Mouse (Mus musculus) mature B cell (primary cell): ENCODE results near the gene Ank.
"Not testable (repeated sequence)": the region's sequence is repeated elsewhere in the genome, so short reads cannot be mapped to it uniquely, and the experiment has no call there.

Source experiments
- in situ Hi-C: fragments of 300-500 bp; cut with MboI; formaldehyde crosslinking; loops from 2 replicates; pipeline ENCODE4 v1.14.3; 2019

Gene Ank

DNA sequence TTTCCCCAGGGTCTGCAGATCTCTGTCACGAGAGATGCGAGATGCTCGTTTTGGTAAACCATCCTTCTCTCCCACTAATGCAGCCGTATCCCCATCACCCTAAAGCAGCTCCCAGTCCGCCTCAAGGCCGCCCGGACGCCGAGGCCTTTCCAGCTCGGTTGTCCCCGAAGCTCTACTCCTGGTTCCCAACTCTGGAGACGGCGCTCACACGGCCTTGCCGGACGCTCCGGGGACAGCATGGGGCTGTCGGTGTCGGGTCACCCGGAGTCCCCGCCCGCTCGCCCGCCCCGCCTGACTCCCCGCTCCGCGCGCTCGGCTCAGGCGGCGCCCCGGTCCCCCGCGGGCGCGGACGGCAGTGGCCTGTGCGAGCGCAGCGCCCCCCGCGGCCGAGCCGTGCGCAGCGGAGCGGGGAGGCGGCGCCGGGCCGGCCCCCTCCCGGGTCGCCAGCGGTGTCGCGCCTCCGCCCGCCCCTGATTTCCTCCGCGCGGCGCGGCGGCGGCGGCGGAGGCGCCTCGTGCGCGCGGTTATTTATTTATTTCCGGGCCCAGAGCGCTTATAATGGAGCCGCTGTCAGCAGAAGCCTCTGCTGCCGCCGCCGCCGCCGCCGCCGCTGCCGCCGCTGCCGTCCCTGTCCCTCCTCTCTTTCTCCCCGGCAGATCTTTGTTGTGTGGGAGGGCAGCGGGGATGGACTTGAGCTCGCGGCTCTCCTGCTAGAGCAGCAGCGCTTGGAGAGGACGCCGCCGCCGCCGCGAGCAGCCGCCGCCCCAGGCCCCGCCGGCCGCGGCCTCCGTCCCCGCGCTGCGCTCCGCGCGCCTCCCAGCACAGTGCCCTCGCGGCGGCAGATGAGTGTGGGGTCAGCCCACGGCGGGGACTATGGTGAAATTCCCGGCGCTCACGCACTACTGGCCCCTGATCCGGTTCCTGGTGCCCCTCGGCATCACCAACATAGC, at the start of gene Ank:
TSS of gene Ank (plus strand) at position 547 of the 950 bp plus-strand sequence.
- in situ Hi-C loops, result no loop called here

- in situ Hi-C loops, result no loop called here
Measured at GRCm38 (mm10) chr15:27418566-27419331, 47.7 kb upstream of the Ank start.

DNA sequence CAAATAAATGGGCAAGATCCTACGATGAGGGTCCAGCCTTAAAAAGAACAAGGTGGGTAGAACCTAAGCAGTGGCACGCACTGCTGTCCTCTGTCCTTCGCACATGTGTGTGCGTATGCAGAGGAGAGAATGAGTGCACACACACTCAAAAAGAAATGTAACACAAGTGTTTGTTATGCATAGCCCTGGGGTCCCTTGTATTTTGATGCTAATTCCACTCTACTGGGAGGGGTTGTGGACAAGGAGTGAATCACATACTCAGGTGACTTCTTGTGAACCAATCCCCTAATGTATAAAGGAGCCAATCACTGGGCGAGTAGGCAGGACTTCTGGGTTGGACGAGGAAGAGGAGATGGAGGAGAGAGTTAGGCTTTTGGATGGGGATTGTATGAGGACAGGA, 44.9 kb upstream of the Ank start:
- in situ Hi-C loops, result no loop called here

DNA sequence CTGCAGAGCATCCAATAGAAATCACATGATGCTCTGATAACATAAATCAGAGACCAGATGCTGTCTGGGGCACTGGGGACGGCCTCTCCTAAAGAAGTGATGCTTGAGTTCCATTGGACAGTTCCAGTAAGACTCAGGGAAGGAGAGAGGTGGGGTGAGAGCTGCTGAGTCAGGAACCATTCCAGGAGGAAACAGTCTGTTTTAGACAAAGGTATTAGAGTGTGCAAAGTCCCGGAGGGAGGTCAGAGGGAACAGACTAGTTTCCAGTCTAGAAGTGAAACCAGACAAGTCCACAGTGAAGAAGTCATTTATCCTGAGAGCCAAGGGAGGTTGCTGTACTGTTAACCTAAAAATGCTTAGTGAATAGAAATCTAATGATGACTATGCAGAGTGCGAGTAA, 38.9 kb upstream of the Ank start:
- in situ Hi-C loops, result no loop called here

- in situ Hi-C loops, result no loop called here
Measured at GRCm38 (mm10) chr15:27430241-27430640, 36.2 kb upstream of the Ank start.

DNA sequence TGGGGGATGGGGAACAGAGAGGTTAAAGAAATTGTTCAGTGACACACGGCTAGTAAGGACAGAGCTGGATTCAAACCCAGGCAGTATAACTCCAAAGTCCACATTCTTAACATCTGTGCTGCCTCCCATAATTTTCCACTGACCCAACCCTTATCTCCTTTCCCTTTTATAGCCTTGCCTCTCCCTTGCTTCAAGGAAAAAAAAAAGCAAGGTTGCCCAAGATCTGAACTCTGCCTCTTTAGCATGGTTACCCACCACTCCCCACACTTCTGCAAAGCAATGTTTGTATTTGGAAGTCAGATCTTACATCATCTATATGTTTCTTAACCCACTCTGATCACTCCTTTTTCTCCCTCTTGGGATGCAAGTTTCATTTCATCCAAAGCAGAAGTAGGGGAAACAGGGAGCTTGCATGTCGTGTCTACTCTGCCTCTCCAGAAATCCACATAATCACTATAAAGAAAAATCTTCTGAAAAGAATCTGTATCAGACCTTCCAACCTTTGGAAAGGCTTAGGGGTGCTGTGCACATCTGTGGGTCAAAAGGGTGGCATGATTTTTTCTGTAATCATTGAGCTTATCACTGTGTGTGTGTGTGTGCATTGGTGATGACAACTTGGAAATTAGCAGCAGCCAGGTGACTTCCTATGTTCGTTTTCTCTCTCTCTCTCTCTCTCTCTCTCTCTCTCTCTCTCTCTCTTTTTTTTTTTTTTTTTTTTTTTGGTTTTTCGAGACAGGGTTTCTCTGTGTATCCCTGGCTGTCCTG, 33.4 kb upstream of the Ank start:
- in situ Hi-C loops, result no loop called here

DNA sequence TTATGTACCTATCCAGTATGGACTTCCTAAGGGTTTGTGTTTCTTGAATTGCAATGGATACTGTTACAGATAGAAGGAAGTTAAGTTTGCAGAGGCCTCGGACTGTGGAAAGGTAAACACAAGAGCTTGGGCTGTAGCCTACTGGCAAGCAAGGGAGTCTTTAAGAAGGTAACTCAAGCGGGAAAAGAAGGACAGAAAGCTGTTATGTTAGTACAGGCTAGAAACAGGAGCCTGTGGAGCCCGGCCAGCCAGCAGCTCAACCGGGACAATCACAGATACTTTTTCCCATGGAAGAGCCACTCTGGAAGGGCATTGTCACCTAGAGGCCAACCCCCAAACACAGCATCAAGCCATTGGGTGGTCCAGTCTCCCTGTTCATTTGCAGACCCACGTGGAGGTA, 31.1 kb upstream of the Ank start:
- in situ Hi-C loops, result no loop called here

GRCm38 (mm10) chr15:27436194-27436593, 30.3 kb upstream of the Ank start:
- in situ Hi-C loops, result no loop called here

GRCm38 (mm10) chr15:27441053-27441452, 25.4 kb upstream of the Ank start:
- in situ Hi-C loops, result no loop called here

DNA sequence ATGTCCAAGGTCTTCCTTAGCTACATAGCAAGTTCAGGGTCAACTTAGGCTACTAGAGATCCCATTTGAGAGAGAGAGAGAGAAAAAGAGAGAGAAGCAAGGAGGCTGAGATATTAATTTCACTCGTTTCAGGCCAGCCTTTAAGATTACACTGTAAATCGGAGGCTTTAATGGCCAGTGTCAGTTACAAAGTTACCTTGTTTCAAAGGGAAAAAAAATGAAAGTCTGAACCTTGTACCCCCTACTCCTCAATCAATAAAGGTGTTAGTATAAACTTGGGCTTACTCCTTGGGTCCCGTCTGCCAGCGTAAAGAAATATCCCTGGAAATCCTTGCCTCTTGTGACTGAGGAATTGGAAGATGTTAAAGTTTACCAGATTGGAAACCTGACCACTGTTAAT, 24.9 kb upstream of the Ank start:
- in situ Hi-C loops, result no loop called here

DNA sequence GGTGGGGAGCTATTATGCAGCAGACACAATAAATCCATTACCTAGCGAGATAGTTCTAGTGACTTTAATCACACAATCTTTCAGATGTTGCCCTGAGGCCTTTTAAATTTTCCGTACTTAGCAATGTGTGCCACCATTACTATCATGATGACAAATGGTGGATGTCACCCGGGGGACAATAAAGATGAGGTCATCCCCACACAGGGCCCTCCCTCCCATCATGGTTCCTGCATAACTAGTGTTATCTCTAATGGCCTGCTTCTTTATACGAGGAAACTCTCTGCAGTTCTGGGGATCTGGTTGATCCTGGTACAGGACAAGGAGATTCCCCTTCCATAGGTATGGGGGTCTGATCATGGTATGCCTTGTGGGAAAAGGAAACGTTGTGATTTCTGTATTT, 24.5 kb upstream of the Ank start:
- in situ Hi-C loops, result no loop called here

DNA sequence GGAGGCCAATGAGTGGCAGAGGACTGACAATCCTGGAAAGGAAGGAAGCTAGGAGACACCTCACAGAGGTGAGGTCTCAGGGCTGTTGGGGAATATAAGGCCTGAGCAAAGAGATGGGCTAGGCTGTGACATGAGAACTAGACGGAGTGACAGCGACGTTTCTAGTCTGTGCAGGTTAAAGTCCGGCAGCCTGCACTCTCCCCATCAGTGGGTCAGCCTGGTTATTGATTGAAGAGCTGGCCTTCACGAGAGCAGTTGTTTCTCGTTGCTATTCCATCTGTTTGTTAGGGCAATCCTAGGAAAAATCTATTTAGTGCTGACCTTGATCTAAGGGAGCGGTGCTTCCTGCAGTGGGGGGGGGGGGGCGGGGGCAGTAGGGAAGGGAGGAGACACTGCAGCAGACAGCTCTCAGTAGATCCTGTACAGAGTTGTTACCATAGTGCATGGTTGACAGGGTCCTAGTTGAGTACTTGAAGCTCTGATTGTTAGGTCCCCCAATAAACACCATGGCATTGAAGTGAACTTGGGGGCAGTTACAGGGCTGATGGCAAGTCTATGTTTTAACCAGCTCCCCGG, 21.6 kb upstream of the Ank start:
- in situ Hi-C loops, result no loop called here

- in situ Hi-C loops, result no loop called here
Measured at GRCm38 (mm10) chr15:27450689-27451088, 15.8 kb upstream of the Ank start.

- in situ Hi-C loops, result no loop called here
Measured at GRCm38 (mm10) chr15:27451760-27452159, 14.7 kb upstream of the Ank start.

GRCm38 (mm10) chr15:27452496-27452895, 14.0 kb upstream of the Ank start:
- in situ Hi-C loops, result no loop called here

DNA sequence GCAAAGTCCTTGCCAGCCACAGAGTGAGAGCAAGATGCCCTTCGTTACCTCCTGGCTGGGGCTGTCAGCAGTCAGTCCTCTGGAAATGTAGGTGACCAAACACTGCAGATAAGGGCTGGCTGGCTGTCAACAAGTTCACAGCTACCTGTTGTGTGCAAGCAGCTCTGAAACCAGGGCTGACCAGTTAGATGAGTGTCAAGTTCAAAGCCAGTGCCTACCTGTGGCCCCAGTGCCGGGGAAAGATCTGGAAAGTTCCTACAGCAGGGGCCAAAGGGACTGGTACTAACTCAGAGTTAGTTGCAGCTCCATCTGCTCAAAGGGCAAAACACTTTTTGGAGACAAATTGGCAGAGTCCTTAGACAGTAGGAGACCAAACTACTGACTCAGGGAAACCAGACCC, 9.5 kb upstream of the Ank start:
- in situ Hi-C loops, result no loop called here

DNA sequence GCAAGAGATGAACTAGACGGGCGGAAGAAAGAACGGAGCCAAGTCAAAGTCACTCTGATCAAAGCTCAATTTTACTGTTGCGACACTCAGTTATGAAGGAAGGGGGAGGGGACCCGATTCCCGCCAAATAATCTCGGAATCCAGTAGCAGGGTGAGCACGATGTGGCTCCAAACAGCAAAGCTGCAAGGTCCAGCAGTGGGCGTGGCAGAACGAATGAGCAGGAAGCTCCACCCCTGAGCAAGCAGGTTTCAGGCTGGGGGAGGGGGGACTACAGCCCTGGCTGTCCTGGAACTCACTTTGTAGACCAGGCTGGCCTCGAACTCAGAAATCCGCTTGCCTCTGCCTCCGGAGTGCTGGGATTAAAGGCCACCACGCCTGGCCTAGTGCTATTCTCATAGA, 6.7 kb upstream of the Ank start:
- in situ Hi-C loops, result not testable (repeated sequence)

DNA sequence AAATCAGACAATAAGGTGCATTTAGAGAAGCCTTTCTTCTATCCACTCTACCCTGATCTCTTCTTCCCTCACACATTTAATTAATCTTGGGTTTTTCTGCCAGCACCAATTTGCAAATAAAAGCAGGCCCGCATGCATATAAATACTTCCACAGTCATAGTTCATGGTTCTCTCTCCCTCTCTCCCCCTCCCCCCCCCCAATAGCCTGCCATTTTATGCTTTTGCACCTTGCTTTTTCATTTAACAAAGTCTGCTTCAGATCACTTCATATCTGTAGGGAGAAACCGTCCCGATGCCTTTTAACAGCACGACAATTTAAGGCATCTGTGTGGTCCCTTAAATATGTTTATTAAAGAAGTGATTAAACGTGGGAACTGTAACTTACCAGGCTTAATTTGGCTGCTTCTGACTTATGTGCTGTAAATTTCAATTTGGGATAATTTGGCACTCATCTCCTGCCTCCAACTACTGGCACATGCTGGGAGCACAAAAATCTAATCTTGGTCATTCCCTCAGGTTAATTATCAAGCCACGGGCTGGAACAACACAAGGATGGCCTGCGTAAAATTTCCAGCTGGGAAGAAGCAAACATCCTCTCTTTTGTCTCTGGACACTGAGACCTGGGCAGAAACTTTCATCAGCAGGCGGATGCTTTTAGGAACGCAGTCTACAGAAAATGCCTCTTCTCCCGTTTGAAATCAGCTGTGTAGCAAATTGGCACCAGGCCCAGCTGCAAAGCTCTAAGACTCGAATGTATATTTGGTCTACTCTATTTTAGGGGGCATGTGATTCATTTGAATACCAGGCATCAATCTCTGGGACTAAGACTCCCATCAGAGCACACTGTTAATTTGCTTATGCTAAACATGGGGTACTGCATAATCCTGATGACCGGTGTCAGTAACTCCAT, 4.9 kb upstream of the Ank start:
- in situ Hi-C loops, result no loop called here

GRCm38 (mm10) chr15:27463876-27464275, 2.6 kb upstream of the Ank start:
- in situ Hi-C loops, result no loop called here

GRCm38 (mm10) chr15:27465391-27466005, 979 bp upstream of the Ank start:
- in situ Hi-C loops, result no loop called here
